Mouse (Mus musculus) CH12.LX (cell line): ENCODE measurements at regions not wholly inside any gene's neighbourhood (a gene's known extent, or its start where the extent isn't known, plus 50 kb on each side); places are given as distances from the start of the nearest gene placed in this dataset.

Source experiments
- DNase-seq: peaks from one replicate; pipeline ENCODE4 v3.0.0-alpha.2; 2013; ENCODE audit errors: extremely low read depth
- H3K27ac ChIP-seq: 2 replicates; pipeline ENCODE4 v1.5.1; 2012; ENCODE audit warnings: low read depth, mild to moderate bottlenecking, control low read depth, moderate library complexity; ENCODE audit not compliant: insufficient read depth
- H3K27me3 ChIP-seq: replicated peaks from 2 replicates; pipeline ENCODE3; 2012; ENCODE audit warnings: inconsistent platforms
- H3K36me3 ChIP-seq, 2 experiments: replicated peaks in 1 of 2; 2 replicates each; pipeline versions ENCODE3 to v1.6.1; 2012; ENCODE audit warnings: inconsistent platforms in 1 of 2, low read length in 1 of 2, mild to moderate bottlenecking in 1 of 2, mixed read lengths in 1 of 2, moderate library complexity in 1 of 2; ENCODE audit not compliant: control insufficient read depth in 1 of 2, insufficient read depth in 1 of 2
- H3K4me1 ChIP-seq, 2 experiments: 2 replicates each; pipeline ENCODE4 v1.6.1; 2012; ENCODE audit warnings: inconsistent platforms in 1 of 2, moderate library complexity in 1 of 2; ENCODE audit not compliant: insufficient read depth in 2 of 2, control insufficient read depth in 1 of 2
- H3K4me2 ChIP-seq: 2 replicates; pipeline ENCODE4 v1.6.1; 2012; ENCODE audit warnings: low read depth, mild to moderate bottlenecking, control low read depth; ENCODE audit not compliant: poor library complexity, insufficient read depth, severe bottlenecking
- H3K4me3 ChIP-seq, 3 experiments: fragments of 150-350 bp in 1 of 3; sonication (generic) in 1 of 3; replicated peaks in 1 of 3; 2 replicates each; pipeline versions ENCODE3 to v1.5.1; 2011 to 2012; ENCODE audit warnings: low read depth in 2 of 3, low read length in 2 of 3, mild to moderate bottlenecking in 2 of 3, moderate library complexity in 2 of 3, control low read depth in 1 of 3, improper control_type of control experiment in 1 of 3, inconsistent platforms in 1 of 3, mixed read lengths in 1 of 3; ENCODE audit not compliant: poor library complexity in 1 of 3
- H3K79me2 ChIP-seq: replicated peaks from 2 replicates; pipeline ENCODE4 v1.6.1; 2012; ENCODE audit warnings: mild to moderate bottlenecking, moderate library complexity; ENCODE audit not compliant: control insufficient read depth, poor library complexity, insufficient read depth, severe bottlenecking; ENCODE audit errors: extremely low read depth
- H3K9ac ChIP-seq: 2 replicates; pipeline ENCODE4 v1.6.1; 2012; ENCODE audit warnings: low read depth, mild to moderate bottlenecking, control low read depth, moderate library complexity; ENCODE audit not compliant: insufficient read depth
- H3K9me3 ChIP-seq: replicated peaks from 2 replicates; pipeline ENCODE3; 2012; ENCODE audit warnings: low read length, inconsistent platforms, mixed read lengths
- BHLHE40 ChIP-seq: IDR thresholded peaks from 2 replicates; pipeline ENCODE4 v1.6.1; 2011; ENCODE audit warnings: mild to moderate bottlenecking, low read depth, low read length, improper control_type of control experiment
- CHD1 ChIP-seq: IDR thresholded peaks from 2 replicates; pipeline ENCODE4 v1.6.1; 2012; ENCODE audit warnings: low read depth, low read length, improper control_type of control experiment, inconsistent platforms
- CTCF ChIP-seq, 2 experiments: IDR thresholded peaks in 1 of 2; conservative IDR thresholded peaks in 1 of 2; 2 replicates each; pipeline ENCODE4 v1.5.1; 2011 to 2012; ENCODE audit warnings: low read depth in 2 of 2, low read length in 2 of 2, improper control_type of control experiment in 1 of 2, inconsistent platforms in 1 of 2, mild to moderate bottlenecking in 1 of 2, moderate library complexity in 1 of 2
- E2F4 ChIP-seq: IDR thresholded peaks from 2 replicates; pipeline ENCODE4 v1.6.1; 2011; ENCODE audit warnings: low read depth, low read length, improper control_type of control experiment; ENCODE audit not compliant: insufficient replicate concordance
- ETS1 ChIP-seq: conservative IDR thresholded peaks from 2 replicates; pipeline ENCODE4 v1.6.1; 2012; ENCODE audit warnings: low read depth, mild to moderate bottlenecking, inconsistent platforms, low read length, improper control_type of control experiment, moderate library complexity
- IRF4 ChIP-seq: IDR thresholded peaks from 2 replicates; pipeline ENCODE4 v1.6.1; 2014; ENCODE audit warnings: low read depth, mild to moderate bottlenecking, inconsistent platforms, low read length, improper control_type of control experiment
- JUN ChIP-seq: IDR thresholded peaks from 2 replicates; pipeline ENCODE4 v1.6.1; 2011; ENCODE audit warnings: low read depth, mild to moderate bottlenecking, low read length, improper control_type of control experiment, moderate library complexity; ENCODE audit not compliant: insufficient read depth
- KAT2A ChIP-seq: IDR thresholded peaks from 2 replicates; pipeline ENCODE4 v1.6.1; 2012; ENCODE audit warnings: low read length, improper control_type of control experiment, inconsistent platforms; ENCODE audit not compliant: insufficient replicate concordance
- MAFK ChIP-seq: IDR thresholded peaks from 2 replicates; pipeline ENCODE4 v1.6.1; 2011; ENCODE audit warnings: low read length, improper control_type of control experiment; ENCODE audit not compliant: insufficient replicate concordance
- MAX ChIP-seq: IDR thresholded peaks from 2 replicates; pipeline ENCODE4 v1.6.1; 2011; ENCODE audit warnings: low read length, improper control_type of control experiment
- MXI1 ChIP-seq: IDR thresholded peaks from 2 replicates; pipeline ENCODE4 v1.6.1; 2011; ENCODE audit warnings: mild to moderate bottlenecking, low read depth, low read length, improper control_type of control experiment
- MYC ChIP-seq: IDR thresholded peaks from 2 replicates; pipeline ENCODE4 v1.6.1; 2011; ENCODE audit warnings: low read depth, mild to moderate bottlenecking, improper control_type of control experiment, low read length
- NRF1 ChIP-seq: IDR thresholded peaks from 2 replicates; pipeline ENCODE4 v1.6.1; 2014; ENCODE audit warnings: low read depth, mild to moderate bottlenecking, inconsistent platforms, low read length, improper control_type of control experiment, moderate library complexity
- POLR2AphosphoS2 ChIP-seq: IDR thresholded peaks from 2 replicates; pipeline ENCODE4 v1.6.1; 2011; ENCODE audit warnings: low read depth, low read length, improper control_type of control experiment
- SIN3A ChIP-seq: IDR thresholded peaks from 2 replicates; pipeline ENCODE4 v1.6.1; 2012; ENCODE audit warnings: low read length, improper control_type of control experiment, inconsistent platforms
- SMC3 ChIP-seq: IDR thresholded peaks from 2 replicates; pipeline ENCODE4 v1.6.1; 2011; ENCODE audit warnings: low read depth, low read length, improper control_type of control experiment
- TCF12 ChIP-seq: IDR thresholded peaks from 2 replicates; pipeline ENCODE4 v1.6.1; 2014; ENCODE audit warnings: low read depth, mild to moderate bottlenecking, inconsistent platforms, low read length, improper control_type of control experiment
- UBTF ChIP-seq: IDR thresholded peaks from 2 replicates; pipeline ENCODE4 v1.6.1; 2012; ENCODE audit warnings: low read depth, mild to moderate bottlenecking, inconsistent platforms, low read length, improper control_type of control experiment, moderate library complexity
- USF1 ChIP-seq: IDR thresholded peaks from 2 replicates; pipeline ENCODE4 v1.6.1; 2014; ENCODE audit warnings: low read depth, mild to moderate bottlenecking, inconsistent platforms, low read length, improper control_type of control experiment
- USF2 ChIP-seq: conservative IDR thresholded peaks from 2 replicates; pipeline ENCODE4 v1.6.1; 2011; ENCODE audit warnings: low read depth, low read length, improper control_type of control experiment
- ZC3H11A ChIP-seq: IDR thresholded peaks from 2 replicates; pipeline ENCODE4 v1.6.1; 2012; ENCODE audit warnings: low read depth, mild to moderate bottlenecking, inconsistent platforms, low read length, improper control_type of control experiment
- dilution Hi-C: fragments of 300-500 bp; cut with MboI; formaldehyde crosslinking; loops from 2 replicates; pipeline ENCODE4 v1.14.3; 2020; ENCODE audit warnings: low sequenced_read_pairs; ENCODE audit not compliant: extremely low pct_unique_long_range_greater_than_20kb, extremely low pct_ligation_motif_present
- in situ Hi-C: fragments of 300-500 bp; cut with MboI; formaldehyde crosslinking; loops from 3 replicates; pipeline ENCODE4 v1.14.3; 2019; ENCODE audit warnings: low sequenced_read_pairs, low pct_ligation_motif_present, low pct_unique_long_range_greater_than_20kb, mixed read lengths

DNA sequence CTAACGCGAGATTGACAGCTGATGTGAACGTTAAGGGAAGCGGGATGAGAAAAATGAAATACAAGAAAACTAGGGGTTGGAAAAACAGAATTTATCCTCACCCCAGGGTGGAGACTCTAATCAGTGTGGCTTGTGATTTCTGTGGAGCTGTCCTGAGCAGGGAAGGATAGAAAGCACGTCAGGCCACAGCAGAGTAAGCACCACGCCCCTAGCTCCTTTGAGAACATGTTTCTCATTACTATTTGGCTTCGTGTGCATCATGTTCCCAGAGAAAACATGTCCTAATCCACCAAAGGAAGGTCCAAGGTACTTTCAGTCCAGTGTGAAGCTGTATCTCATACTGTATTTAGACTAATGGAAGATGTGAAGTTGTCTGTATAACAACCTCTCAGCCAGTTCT lies 65.9 kb upstream of the Otud4 start:
- no peaks in the 10 kb centered on the region for H3K9me3 ChIP-seq
- H3K27ac ChIP-seq = no peak overlapping the region
- dilution Hi-C loops (no loop called here), in situ Hi-C loops (no loop called here)
- H3K27me3 ChIP-seq = no peaks in the 10 kb centered on the region
- H3K4me2 ChIP-seq = no peak overlapping the region
- H3K36me3 ChIP-seq = no peaks in the 10 kb centered on the region
- H3K79me2 ChIP-seq = no peaks in the 10 kb centered on the region
- DNase-seq = no peak
- no peak overlapping the region for H3K9ac ChIP-seq
- peaks cover 0 to 4% of the 10 kb centered on the region in 2 experiments; a peak in 1 of 4 replicates for H3K4me1 ChIP-seq
- H3K4me3 ChIP-seq = no peak overlapping the region
- TF ChIP-seq ZC3H11A = no peak
- no peak for TF ChIP-seq USF2
- no peak for TF ChIP-seq IRF4
- no peak for TF ChIP-seq MAFK
- TF ChIP-seq ETS1 = no peak
- TF ChIP-seq KAT2A = no peak
- no peak for TF ChIP-seq JUN
- TF ChIP-seq MAX = no peak
- TF ChIP-seq NRF1 = no peak
- TF ChIP-seq SIN3A = no peak
- TF ChIP-seq CTCF (conservative IDR thresholded peaks at IDR 0.05 in 1 of 2, IDR thresholded peaks at IDR 0.05 in 1 of 2; ENCODE audit: low read depth in 2 of 2, low read length in 2 of 2) = no peak
- no peak for TF ChIP-seq UBTF

GRCm38 (mm10) chr8:79572526-79572925 lies 66.9 kb upstream of the Otud4 start:
- no peak overlapping the region for H3K4me2 ChIP-seq
- H3K27me3 ChIP-seq = no peaks in the 10 kb centered on the region
- H3K36me3 ChIP-seq = no peaks in the 10 kb centered on the region
- no peak for TF ChIP-seq ETS1
- TF ChIP-seq MXI1 = no peak
- TF ChIP-seq UBTF = no peak
- TF ChIP-seq MYC = no peak
- TF ChIP-seq TCF12 = no peak
- no peak for TF ChIP-seq E2F4
- TF ChIP-seq SIN3A = no peak
- TF ChIP-seq SMC3 = no peak
- no peak for TF ChIP-seq USF1
- no peak for TF ChIP-seq POLR2AphosphoS2
- TF ChIP-seq CHD1 = no peak
- TF ChIP-seq BHLHE40 = no peak
- no peak for TF ChIP-seq IRF4
- in situ Hi-C loops (no loop called here), dilution Hi-C loops (no loop called here)
- no peak overlapping the region for H3K4me3 ChIP-seq
- no peaks in the 10 kb centered on the region for H3K79me2 ChIP-seq
- peaks cover 0 to 4% of the 10 kb centered on the region in 2 experiments; a peak in 1 of 4 replicates for H3K4me1 ChIP-seq
- DNase-seq = no peak
- H3K9ac ChIP-seq = no peak overlapping the region
- no peaks in the 10 kb centered on the region for H3K9me3 ChIP-seq
- no peak overlapping the region for H3K27ac ChIP-seq
